Mouse (Mus musculus): ENCODE results near the gene Tnnt3. TPM values are rescaled to one million over a fixed set of nuclear protein-coding genes. Genes with fewer than 3 reads are reported as not detected.

The Tnnt3 gene
- total RNA-seq, 4 experiments from 2014 or later, result 1.1 to 1.5 (median 1.3) TPM; not detected in 1

- DNase-seq, result no peak
Observed at GRCm38 (mm10) chr7:142509518-142509917, 10.9 kb downstream of the Tnnt3 start.

GRCm38 (mm10) chr7:142510021-142510777, 11.6 kb downstream of the Tnnt3 start:
- DNase-seq, result no peak

GRCm38 (mm10) chr7:142514048-142514447, 15.4 kb downstream of the Tnnt3 start:
- DNase-seq, result no peak

DNA sequence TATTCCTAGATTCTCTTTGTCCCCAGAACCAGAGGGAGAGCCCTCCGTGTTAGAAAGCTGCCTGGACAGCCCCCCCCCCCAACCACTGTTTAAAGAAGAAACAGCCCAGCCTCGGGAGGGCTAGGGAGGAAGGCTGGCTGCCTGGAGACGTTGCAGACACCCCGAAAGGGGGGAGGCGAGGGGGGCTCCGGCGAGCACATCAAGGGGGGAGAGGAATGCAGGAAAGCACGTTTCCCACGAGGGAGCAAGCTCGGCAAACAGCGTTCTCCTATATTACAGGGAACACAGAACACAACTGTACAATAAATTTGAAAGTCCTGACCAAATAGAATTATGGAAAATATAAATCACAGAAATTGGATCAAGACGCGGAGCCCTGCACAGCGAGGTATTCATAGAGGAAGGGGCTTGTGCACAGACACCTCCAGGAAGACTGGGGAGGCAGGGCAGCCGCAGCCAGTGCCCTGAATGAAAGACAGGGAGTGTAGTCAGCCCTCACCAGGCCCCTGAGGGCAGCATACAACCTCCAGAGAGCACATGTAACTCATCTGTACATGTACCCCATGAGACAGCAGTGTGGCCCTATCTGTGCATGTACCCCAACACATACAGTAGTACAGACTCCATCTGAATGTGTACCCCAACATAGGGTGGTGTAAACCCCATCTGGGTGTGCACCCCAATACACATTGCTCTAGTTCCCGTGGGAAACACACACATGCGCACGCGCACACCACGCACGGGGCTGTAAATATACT, 17.8 kb downstream of the Tnnt3 start:
- DNase-seq, result no peak

DNA sequence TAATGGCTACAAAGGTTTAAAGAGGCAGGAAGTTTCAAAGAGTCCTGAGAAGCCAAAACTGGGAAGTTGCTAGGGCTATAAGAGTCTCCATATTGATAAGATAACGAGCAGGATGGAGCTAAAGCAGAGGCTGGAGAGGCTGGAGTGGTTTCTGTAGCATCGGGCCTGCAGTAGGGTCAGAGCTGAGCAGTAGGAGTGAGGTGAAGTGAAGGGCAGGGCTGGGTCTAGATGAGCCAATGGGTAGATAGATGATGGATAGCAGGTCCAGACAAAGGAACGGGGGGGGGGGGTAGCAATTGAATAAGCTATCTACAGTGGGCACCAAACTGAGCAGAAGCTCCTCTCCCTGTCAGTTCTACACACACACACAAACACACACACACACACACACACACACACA, 18.9 kb downstream of the Tnnt3 start:
- no peak for DNase-seq

DNA sequence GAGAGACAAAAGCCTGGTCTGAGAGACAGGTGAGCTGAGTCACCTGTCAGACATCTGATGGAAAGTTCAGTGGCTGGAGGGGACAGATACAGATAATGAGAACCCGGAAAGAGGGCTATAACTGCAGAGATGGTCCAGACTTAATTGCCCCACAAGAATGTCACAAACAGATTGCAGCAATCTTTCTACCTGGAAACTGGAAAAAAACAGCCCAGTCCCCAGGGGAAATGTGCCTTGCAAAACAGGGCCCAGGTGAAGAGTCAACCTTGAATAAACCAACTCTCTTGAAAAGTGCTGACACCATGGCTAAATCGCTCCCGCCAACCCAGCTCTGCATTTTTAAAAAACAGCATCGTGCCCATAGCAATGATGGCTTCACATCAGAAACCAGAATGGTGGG, 21.7 kb downstream of the Tnnt3 start:
- DNase-seq, result no peak

- no peak for DNase-seq
Observed at GRCm38 (mm10) chr7:142522352-142522751, 23.7 kb downstream of the Tnnt3 start.

DNA sequence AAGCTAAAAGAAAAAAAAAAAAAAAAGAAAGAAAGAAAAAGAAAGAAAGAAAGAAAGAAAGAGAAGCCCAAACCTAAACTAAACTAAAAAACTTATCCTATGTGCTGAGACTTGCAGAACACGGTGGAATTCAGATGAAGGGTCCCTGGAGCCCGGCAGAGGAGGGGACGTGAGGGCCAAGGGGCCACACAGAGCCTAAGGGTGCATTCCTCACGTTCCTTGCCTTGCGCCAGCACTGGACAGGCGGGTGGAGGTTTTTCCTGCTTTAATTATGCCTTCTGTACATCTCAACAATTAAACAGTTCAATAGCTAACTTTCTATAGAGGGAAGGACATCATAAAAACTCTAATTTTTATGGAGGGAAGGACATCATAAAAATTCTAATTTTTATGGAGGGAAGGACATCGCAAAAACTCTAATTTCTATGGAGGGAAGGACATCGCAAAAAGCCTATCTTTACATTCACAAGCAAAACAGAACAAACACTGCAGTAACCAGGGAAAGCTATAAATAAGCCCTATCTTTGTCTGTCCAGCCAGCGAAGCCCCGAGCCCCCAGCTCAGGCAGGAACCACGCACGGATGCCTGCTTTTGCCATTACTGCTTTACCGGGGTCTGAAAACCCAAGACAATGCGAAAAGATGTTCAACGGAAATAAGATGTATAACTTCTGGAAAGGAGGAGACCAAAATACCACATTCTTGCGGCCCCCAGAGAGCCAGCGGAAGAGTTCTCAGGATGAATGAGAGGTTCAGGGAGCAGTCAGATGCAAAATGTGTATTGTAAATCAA, 24.8 kb downstream of the Tnnt3 start:
- no peak for DNase-seq

- no peak for DNase-seq
Observed at GRCm38 (mm10) chr7:142525342-142526178, 26.9 kb downstream of the Tnnt3 start.

DNA sequence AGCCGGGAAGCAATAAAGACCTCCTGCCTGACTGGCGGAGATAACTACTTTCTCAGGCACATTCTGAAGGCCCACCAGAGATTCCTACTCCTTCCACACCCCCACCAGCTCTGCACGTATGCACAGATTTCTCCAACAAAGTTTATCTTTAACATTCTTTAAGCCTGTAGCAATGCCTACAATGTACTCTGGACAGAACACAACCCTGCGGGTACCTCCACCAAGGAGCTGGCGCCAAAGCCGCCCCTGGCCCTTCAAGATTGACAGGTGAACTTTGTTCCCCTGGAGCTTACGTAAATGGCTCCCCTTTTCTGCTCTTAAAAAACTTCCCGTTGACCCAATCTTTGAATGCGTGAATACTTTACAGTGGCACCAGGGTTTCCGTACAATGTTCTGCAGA, 30.7 kb downstream of the Tnnt3 start:
- DNase-seq, result no peak

GRCm38 (mm10) chr7:142531973-142532521, 33.4 kb downstream of the Tnnt3 start:
- DNase-seq, result no peak

- no peak for DNase-seq
Observed at GRCm38 (mm10) chr7:142532671-142533058, 34.0 kb downstream of the Tnnt3 start, which contains the start of gene Mrpl23. Gene Mrpl23 (plus strand): TSS chr7:142532686.

GRCm38 (mm10) chr7:142533059-142533855, 34.6 kb downstream of the Tnnt3 start:
- peak; percentile 71 for DNase-seq

DNA sequence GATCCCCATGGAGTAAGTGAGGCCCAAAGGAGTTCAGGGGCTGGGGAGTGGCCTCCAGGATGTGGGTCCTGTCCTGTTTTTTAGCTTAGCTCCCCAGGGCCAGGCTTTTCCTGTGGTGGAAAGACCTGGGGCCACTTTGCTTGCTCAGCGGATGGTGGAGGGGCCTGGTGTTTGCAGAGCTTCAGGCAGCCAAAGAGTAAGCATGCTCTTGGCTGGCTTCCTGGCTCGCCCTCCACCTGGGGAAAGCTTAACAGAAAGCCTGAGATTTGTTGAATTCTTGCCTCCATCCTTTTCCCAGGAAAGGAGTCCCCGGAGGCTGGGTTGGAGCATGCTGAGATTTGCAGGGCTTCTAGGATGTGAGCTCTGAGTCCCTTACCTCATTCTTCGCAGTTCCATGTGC, 36.5 kb downstream of the Tnnt3 start:
- no peak for DNase-seq

- DNase-seq, result no peak
Observed at GRCm38 (mm10) chr7:142535832-142536231, 37.2 kb downstream of the Tnnt3 start.

GRCm38 (mm10) chr7:142537181-142537580, 38.5 kb downstream of the Tnnt3 start:
- DNase-seq, result no peak

DNA sequence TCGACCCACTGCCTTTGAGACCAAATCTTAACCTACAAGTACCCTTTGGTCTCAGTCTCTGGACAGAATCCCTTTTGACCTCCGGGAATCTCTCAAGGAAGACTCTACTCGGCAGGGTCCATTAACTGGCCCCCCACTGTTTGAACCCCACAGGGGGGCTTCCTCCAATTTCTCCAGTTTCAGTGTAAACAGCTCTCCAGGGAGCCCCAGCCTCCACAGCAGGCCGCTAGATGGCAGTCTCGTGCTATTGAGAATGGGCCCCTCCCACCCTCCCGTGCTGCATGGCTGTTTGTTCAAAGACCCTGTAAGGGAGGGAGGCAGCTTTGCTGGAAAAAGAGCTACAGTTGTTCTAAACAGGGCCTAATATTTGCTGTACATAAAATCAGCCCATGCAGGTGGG, 39.2 kb downstream of the Tnnt3 start:
- no peak for DNase-seq

GRCm38 (mm10) chr7:142538291-142538690, 39.7 kb downstream of the Tnnt3 start:
- no peak for DNase-seq

GRCm38 (mm10) chr7:142538766-142539165, 40.1 kb downstream of the Tnnt3 start:
- no peak for DNase-seq

DNA sequence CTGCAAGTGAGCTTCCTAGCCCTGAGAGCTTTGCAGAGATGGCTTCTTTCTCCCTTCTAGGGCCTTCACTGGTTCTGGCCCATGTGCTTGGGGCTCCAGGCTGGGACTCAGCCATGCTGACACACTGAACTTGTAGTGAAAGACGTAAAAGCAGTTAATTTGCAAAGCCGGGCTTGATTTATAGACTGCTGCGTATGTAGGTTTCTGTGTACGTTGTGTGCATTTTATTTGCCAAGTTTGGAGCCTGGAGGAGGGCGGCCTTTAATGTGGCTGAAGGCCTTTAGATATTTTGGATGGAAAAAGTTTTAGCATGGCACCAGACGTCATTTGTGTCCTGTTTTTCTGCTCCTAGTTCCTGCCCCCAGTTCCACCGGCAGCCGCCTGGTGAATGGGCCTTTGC, 41.2 kb downstream of the Tnnt3 start:
- no peak for DNase-seq

DNA sequence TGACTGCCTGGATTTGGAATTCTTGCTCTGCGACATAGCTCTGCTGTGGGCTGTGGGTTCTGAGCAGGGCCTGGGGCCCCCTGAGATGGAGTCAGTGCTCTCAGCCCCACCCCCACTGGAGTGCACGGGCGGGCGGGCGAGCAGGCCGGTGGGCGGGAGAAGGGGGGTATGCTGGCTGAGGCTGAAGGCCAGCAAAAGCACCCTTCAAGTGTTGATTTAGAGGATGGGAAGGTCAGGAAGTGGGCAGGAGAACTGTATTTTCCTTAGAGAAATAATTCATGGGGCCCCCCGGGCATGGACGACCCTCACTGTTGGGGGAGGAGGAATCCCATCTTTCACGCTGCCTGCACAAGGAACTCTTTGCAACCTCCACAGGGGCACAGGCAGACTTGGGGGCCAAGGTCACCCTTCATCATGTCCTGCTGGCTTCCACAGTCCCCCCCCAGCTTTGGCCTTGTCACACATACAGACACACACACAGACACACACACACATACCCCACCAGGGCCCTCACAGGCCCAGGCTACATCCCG, 44.2 kb downstream of the Tnnt3 start:
- no peak for DNase-seq

All from adrenal gland, adult 8-10 months (tissue).